Mouse (Mus musculus) thymus, adult 2 months (tissue): ENCODE results near the gene Frmd3. TPM values are rescaled to one million over a fixed set of nuclear protein-coding genes. Genes with fewer than 3 reads are reported as not detected.
A peak's percentile ranks its signal among the peaks of the same experiment; 100 is the strongest.
"Not testable (repeated sequence)": the region's sequence is repeated elsewhere in the genome, so short reads cannot be mapped to it uniquely, and the experiment has no call there.

Experiments used
- DNase-seq: peaks from one replicate; pipeline ENCODE4 v3.0.0; 2021
- H3K27ac ChIP-seq: fragments of 200-500 bp; 2 replicates; pipeline ENCODE4 v1.5.1; 2012; ENCODE audit warnings: low read length, control low read depth; ENCODE audit not compliant: control insufficient read depth, insufficient read depth
- H3K27me3 ChIP-seq: fragments of 200-500 bp; 2 replicates; pipeline ENCODE4 v1.6.1; 2012; ENCODE audit warnings: mild to moderate bottlenecking, low read length, moderate library complexity, mixed read lengths; ENCODE audit not compliant: control insufficient read depth, insufficient read depth
- H3K36me3 ChIP-seq: fragments of 200-500 bp; 2 replicates; pipeline ENCODE4 v1.6.1; 2012; ENCODE audit warnings: mild to moderate bottlenecking, low read length, moderate library complexity; ENCODE audit not compliant: control insufficient read depth, insufficient read depth
- H3K4me1 ChIP-seq: fragments of 200-500 bp; replicated peaks from 2 replicates; pipeline ENCODE4 v1.6.1; 2012; ENCODE audit warnings: low read length; ENCODE audit not compliant: control insufficient read depth, insufficient read depth
- H3K4me3 ChIP-seq: fragments of 200-500 bp; 2 replicates; pipeline ENCODE4 v1.5.1; 2012; ENCODE audit warnings: mild to moderate bottlenecking, low read length, control low read depth, moderate library complexity; ENCODE audit not compliant: control insufficient read depth, insufficient read depth
- CTCF ChIP-seq: fragments of 200-500 bp; IDR thresholded peaks from 2 replicates; pipeline ENCODE4 v1.5.1; 2012; ENCODE audit warnings: mild to moderate bottlenecking, control low read depth, low read length, moderate library complexity, borderline replicate concordance; ENCODE audit not compliant: control insufficient read depth, poor library complexity, insufficient read depth; ENCODE audit errors: extremely low read depth
- POLR2A ChIP-seq: fragments of 200-500 bp; IDR thresholded peaks from 2 replicates; pipeline ENCODE4 v1.6.1; 2012; ENCODE audit warnings: mild to moderate bottlenecking, low read length, control low read depth, moderate library complexity; ENCODE audit not compliant: control insufficient read depth, poor library complexity, insufficient read depth; ENCODE audit errors: extremely low read depth
- WGBS: fragments of 180-500 bp; shearing (Covaris S2); methylation state at CpG from one replicate; pipeline ENCODE4 v1.1.7; 2018; 5-methylcytosine and 5-hydroxymethylcytosine counted together
- polyA plus RNA-seq: library from polyadenylated mRNA; depleted of rRNA; stranded (reverse); fragments of >200 nt; gene quantifications from 2 replicates; pipeline ENCODE4 v1.2.3, GENCODE M21; 2012

Gene Frmd3
- polyA plus RNA-seq, 1 experiment: not detected

DNA sequence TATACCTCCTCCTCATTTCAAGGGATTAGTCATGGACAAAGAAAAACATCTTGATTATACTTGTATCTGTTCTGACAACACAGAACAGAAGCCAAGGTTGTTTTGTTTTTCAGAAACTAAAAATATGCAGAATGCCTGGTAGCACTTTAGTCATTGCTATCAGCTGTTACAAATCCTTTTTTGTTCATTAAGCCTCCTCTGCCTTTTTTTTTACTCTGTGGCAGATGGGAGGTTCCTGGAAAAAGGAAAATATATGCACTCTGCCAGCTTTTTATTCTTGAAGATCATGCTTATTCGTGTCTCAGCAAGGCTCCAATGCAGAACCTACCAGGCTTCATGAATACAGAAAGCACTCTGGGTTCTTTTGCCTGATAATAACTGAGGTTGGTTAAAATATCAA, 38.5 kb downstream of the Frmd3 start:
- Histone ChIP-seq H3K36me3 (no peaks in the 10 kb centered on the region), H3K4me1 (no peaks in the 10 kb centered on the region), H3K4me3 (no peak overlapping the region), H3K27ac (no peak overlapping the region), H3K27me3 (no peaks in the 10 kb centered on the region)
- whole genome bisulfite sequencing: 74% methylated on average over 1 of the region's 1 CpGs
- TF ChIP-seq POLR2A: no peak
- no peak for TF ChIP-seq CTCF
- DNase-seq: no peak

DNA sequence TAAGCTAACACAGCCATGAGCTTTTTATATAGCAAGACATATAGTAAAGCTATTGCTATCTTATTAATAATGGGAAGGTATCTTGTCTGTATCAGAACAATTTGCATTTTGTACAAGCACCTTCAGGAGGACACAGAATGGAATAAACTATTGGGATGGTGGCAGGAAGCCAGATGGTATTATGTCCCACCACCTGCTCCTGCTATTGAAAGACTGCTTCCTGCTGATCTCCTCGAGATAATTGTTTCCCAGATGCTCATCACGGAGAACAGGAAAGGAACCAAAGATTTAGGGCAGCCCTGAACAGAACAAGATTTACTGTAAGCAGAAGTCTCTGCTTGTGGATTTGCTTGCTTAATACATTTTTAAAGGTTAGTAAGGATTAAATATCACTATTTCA, 63.5 kb downstream of the Frmd3 start:
- 18% methylated on average over 2 of the region's 2 CpGs for WGBS
- Histone ChIP-seq H3K4me3 (no peak overlapping the region), H3K27ac (no peak overlapping the region), H3K36me3 (no peaks in the 10 kb centered on the region), H3K4me1 (no peaks in the 10 kb centered on the region), H3K27me3 (no peaks in the 10 kb centered on the region)
- no peak for DNase-seq
- TF ChIP-seq CTCF (no peak), POLR2A (no peak)

DNA sequence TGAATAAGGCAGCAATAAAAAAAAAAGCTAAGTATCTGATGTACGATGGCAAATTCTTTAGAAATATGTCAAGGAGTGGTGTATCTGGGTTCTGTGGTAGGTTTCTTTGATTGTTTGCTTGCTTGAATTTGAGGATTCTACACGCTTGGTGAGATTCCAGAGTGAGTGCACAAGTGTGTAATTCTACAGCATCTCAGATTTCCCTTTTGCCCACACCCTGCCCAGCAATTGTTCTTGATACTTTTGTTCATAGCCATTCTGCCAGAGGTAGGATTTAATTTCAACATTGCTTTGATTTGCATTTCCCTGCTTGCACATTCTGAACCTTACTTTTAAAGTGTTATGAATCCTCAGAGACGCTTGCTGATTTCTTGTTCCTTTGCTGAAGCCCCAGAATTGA, 97.6 kb downstream of the Frmd3 start:
- DNase-seq: no peak
- no peaks in the 10 kb centered on the region for H3K36me3 ChIP-seq
- no peak overlapping the region for H3K4me3 ChIP-seq
- H3K27ac ChIP-seq: no peak overlapping the region
- WGBS: 85% methylated on average over 3 of the region's 3 CpGs
- H3K27me3 ChIP-seq: no peaks in the 10 kb centered on the region
- no peak for TF ChIP-seq CTCF
- no peak for TF ChIP-seq POLR2A
- no peaks in the 10 kb centered on the region for H3K4me1 ChIP-seq

GRCm38 (mm10) chr4:74191528-74191927, 178.3 kb downstream of the Frmd3 start:
- Histone ChIP-seq H3K27me3 (no peaks in the 10 kb centered on the region), H3K4me3 (no peak overlapping the region), H3K4me1 (no peaks in the 10 kb centered on the region), H3K36me3 (no peaks in the 10 kb centered on the region), H3K27ac (no peak overlapping the region)
- no peak for DNase-seq
- TF ChIP-seq CTCF (no peak), POLR2A (no peak)

GRCm38 (mm10) chr4:74201281-74201811, 188.1 kb downstream of the Frmd3 start:
- no peak overlapping the region for H3K27ac ChIP-seq
- H3K4me3 ChIP-seq: no peak overlapping the region
- no peak for DNase-seq
- TF ChIP-seq CTCF (no peak), POLR2A (no peak)
- H3K4me1 ChIP-seq: no peaks in the 10 kb centered on the region
- H3K36me3 ChIP-seq: no peaks in the 10 kb centered on the region
- H3K27me3 ChIP-seq: no peaks in the 10 kb centered on the region

DNA sequence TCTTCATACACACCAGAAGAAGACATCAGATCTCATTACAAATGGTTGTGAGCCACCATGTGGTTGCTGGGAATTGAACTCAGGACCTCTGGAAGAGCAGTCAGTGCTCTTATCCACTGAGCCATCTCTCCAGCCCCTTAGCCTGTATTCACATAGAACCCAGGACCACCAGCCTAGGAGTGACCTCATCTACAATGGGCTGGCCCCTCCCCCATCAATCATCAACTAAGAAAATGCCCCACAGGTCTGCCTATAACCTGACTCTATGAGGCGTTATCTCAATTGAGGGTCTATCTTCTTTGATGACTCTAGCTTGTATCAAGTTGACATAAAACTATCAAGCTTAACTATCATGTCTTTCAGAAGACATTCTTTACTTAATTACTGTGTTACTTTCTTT, 208.5 kb downstream of the Frmd3 start:
- H3K4me3 ChIP-seq, DNase-seq, H3K36me3 ChIP-seq, H3K4me1 ChIP-seq, H3K27ac ChIP-seq, H3K27me3 ChIP-seq: not testable (repeated sequence)
- 95% methylated on average over 1 of the region's 1 CpGs for WGBS

DNA sequence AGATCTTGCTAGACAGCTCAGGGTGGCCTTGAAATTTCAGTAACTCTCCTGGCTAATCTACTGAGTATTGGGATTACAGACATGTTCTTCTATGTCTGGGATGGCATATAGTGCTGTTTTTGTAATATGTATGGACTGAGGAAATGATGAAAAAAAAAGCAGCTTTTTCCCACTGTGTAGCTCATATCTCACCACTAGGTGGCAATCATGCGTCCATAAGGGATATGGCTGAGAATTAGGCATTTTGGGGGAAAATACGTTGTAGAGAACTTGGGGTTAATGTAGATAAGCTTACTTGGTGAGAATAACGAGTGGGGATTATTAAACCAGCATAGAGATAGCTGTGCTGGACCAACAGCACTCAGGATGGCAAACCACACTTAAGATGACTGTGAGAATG, 209.1 kb downstream of the Frmd3 start:
- no peaks in the 10 kb centered on the region for H3K36me3 ChIP-seq
- no peak overlapping the region for H3K4me3 ChIP-seq
- peak; percentile 14 for DNase-seq
- no peaks in the 10 kb centered on the region for H3K4me1 ChIP-seq
- no peak for TF ChIP-seq POLR2A
- no peak for TF ChIP-seq CTCF
- WGBS: 24% methylated on average over 3 of the region's 3 CpGs
- no peaks in the 10 kb centered on the region for H3K27me3 ChIP-seq
- H3K27ac ChIP-seq: no peak overlapping the region
